Mouse (Mus musculus) hindbrain, embryonic 11.5 days (tissue): Measurements from ENCODE around the gene Adam6b. TPM values are rescaled to one million over a fixed set of nuclear protein-coding genes. Genes with fewer than 3 reads are reported as not detected.
"Not testable (repeated sequence)": the region's sequence is repeated elsewhere in the genome, so short reads cannot be mapped to it uniquely, and the experiment has no call there.

Experiments
- ATAC-seq: fragments of 200-750 bp; cut with Nextera tagmentation; 2 replicates; pipeline ENCODE4 v1.8.0; 2017; ENCODE audit warnings: mild to moderate bottlenecking, moderate TSS enrichment, moderate library complexity; ENCODE audit not compliant: low FRiP score
- DNase-seq: peaks from one replicate; pipeline ENCODE4 v3.0.0-alpha.2; 2015; ENCODE audit warnings: low spot score
- H3K27ac ChIP-seq: fragments of 300-500 bp; sonication (generic); 2 replicates; pipeline ENCODE4 v1.5.1; 2014; ENCODE audit warnings: mild to moderate bottlenecking, low read depth, low read length
- H3K27me3 ChIP-seq: fragments of 300-500 bp; sonication (generic); 2 replicates; pipeline ENCODE4 v1.6.1; 2014; ENCODE audit warnings: mild to moderate bottlenecking, low read length, moderate library complexity, mixed read lengths; ENCODE audit not compliant: control insufficient read depth, insufficient read depth
- H3K36me3 ChIP-seq: fragments of 300-500 bp; sonication (generic); 2 replicates; pipeline ENCODE4 v1.6.1; 2014; ENCODE audit warnings: mild to moderate bottlenecking, low read length, moderate library complexity, mixed read lengths; ENCODE audit not compliant: control insufficient read depth, insufficient read depth
- H3K4me1 ChIP-seq: fragments of 300-500 bp; sonication (generic); replicated peaks from 2 replicates; pipeline ENCODE4 v1.6.1; 2014; ENCODE audit warnings: low read length, mixed read lengths; ENCODE audit not compliant: control insufficient read depth, insufficient read depth
- H3K4me2 ChIP-seq: fragments of 300-500 bp; sonication (generic); replicated peaks from 2 replicates; pipeline ENCODE4 v1.6.1; 2014; ENCODE audit warnings: mild to moderate bottlenecking, low read depth, low read length
- H3K4me3 ChIP-seq: fragments of 300-500 bp; sonication (generic); 2 replicates; pipeline ENCODE4 v1.5.1; 2014; ENCODE audit warnings: low read depth, low read length
- H3K9ac ChIP-seq: fragments of 300-500 bp; sonication (generic); 2 replicates; pipeline ENCODE4 v1.6.1; 2014; ENCODE audit warnings: low read depth, low read length
- H3K9me3 ChIP-seq: fragments of 300-500 bp; sonication (generic); 2 replicates; pipeline ENCODE4 v1.6.1; 2016; ENCODE audit warnings: low read length; ENCODE audit not compliant: control insufficient read depth
- WGBS: fragments of 180-500 bp; shearing (Covaris S2); extraction: QIAGEN DNeasy Blood & Tissue Kit; methylation state at CpG from one replicate; pipeline ENCODE4 v1.1.7; 2014; 5-methylcytosine and 5-hydroxymethylcytosine counted together
- polyA plus RNA-seq: library from polyadenylated mRNA; unstranded; fragments of >200 nt; fragmentation: Nextera tagmentation; extraction: Ambion mirVana; gene quantifications from 2 replicates; pipeline ENCODE4 v1.2.1, GENCODE M21; 2014

The Adam6b gene
- polyA plus RNA-seq = not detected in 2 replicates

DNA sequence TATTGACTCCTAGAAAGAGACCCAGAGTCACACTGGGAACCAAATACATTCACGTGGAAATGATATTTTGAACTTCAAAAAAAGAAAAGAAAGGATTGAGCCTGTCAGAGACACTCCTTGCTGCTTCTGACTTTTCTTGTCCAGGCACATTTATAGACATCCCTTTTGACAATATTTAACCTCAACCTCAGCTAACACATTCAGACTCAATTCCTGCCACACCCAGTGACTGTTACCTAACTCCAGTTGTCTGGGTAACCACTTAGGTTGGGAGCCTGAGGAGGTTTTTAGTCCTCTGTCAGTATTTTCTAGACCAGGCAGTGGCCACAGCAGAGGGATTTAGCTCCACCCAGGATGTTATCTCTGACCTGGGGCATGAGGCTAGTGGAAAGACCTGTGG, at the start of gene Adam6b:
Gene Adam6b (plus strand): TSS at position 301 of the 400 bp plus-strand sequence.
- not testable (repeated sequence) for H3K9me3 ChIP-seq, H3K9ac ChIP-seq, ATAC-seq, H3K36me3 ChIP-seq, H3K4me1 ChIP-seq, H3K27me3 ChIP-seq, H3K4me2 ChIP-seq, DNase-seq, H3K4me3 ChIP-seq, H3K27ac ChIP-seq
- WGBS = 50% methylated on average over 1 of the region's 1 CpGs

DNA sequence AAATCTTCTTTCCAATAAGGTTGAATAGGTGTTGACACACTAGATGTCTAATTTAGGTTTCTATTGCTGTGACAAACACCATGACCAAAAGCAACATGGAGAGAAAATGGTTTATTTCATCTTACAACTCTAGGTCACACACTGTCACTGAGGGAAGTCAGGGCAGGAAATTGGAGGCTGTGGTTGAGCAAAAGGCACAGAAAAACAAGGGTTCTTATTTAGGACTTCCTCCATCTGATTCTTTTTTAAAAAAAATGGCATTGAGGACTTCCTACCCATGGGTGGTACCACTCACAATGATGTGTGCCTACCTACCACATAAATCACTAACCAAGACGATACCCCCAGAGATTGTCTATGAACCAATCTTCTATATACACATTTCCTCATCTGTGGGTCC, 43.2 kb upstream of the Adam6b start:
- Histone ChIP-seq H3K27ac (no peak overlapping the region), H3K36me3 (no peaks in the 10 kb centered on the region), H3K4me2 (no peak overlapping the region), H3K4me1 (no peaks in the 10 kb centered on the region), H3K27me3 (no peaks in the 10 kb centered on the region), H3K4me3 (no peak overlapping the region), H3K9ac (no peak overlapping the region), H3K9me3 (no peaks in the 10 kb centered on the region)
- ATAC-seq = no peak
- WGBS = 81% methylated on average over 1 of the region's 1 CpGs
- no peak for DNase-seq

DNA sequence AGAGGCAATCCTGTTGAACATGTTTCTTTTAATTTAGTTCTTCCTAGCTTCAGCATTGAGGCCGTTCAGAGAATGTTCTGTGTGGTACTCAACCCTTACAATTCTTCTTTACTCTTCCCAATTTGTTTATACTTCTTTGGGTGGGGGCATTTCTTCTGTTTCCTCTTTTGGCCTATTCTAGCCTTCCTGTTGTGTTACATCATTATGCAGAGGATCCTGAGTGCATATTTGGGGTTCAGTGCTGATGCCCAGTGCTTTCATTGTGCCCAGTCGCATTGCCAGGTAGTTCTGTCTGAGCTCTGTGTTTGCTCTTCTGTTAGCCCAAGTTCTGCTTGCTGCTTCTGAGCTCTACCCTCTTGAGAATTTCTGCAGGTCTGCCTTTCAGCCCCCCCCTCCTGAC, 13.1 kb upstream of the Adam6b start:
- ATAC-seq (no peak), DNase-seq (no peak)
- Histone ChIP-seq H3K4me2 (no peak overlapping the region), H3K4me3 (no peak overlapping the region), H3K9me3 (no peaks in the 10 kb centered on the region; the same call in 1 of the 2 replicates), H3K4me1 (no peaks in the 10 kb centered on the region), H3K9ac (no peak overlapping the region), H3K27ac (no peak overlapping the region), H3K36me3 (no peaks in the 10 kb centered on the region), H3K27me3 (no peaks in the 10 kb centered on the region)
- 83% methylated on average over 2 of the region's 2 CpGs for WGBS

DNA sequence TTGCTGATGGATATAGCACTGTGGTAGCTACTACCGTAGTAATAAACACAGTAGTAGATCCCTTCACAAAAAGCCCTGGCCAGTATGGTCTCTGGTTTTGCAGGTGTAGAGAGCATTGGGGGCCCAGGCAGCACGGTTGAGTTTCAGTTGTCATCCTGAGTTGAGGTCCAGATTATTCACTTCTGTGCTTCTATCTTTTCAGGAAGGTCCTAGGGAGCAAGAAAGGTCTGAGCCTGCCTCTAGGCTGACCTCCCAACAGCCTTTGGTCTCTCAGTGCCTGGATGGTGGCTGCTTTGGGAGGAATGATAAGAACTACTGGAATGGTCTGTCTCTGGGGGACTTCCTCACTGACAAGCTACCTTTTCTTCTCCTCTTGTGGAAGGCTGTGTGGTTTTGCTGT, 7.2 kb upstream of the Adam6b start:
- no peak for ATAC-seq
- no peaks in the 10 kb centered on the region for H3K9me3 ChIP-seq
- H3K36me3 ChIP-seq = no peaks in the 10 kb centered on the region
- H3K27ac ChIP-seq = no peak overlapping the region
- DNase-seq = no peak
- no peak overlapping the region for H3K9ac ChIP-seq
- no peaks in the 10 kb centered on the region for H3K27me3 ChIP-seq
- no peak overlapping the region for H3K4me3 ChIP-seq
- no peaks in the 10 kb centered on the region for H3K4me1 ChIP-seq
- 86% methylated on average over 2 of the region's 2 CpGs for WGBS
- H3K4me2 ChIP-seq = no peak overlapping the region

DNA sequence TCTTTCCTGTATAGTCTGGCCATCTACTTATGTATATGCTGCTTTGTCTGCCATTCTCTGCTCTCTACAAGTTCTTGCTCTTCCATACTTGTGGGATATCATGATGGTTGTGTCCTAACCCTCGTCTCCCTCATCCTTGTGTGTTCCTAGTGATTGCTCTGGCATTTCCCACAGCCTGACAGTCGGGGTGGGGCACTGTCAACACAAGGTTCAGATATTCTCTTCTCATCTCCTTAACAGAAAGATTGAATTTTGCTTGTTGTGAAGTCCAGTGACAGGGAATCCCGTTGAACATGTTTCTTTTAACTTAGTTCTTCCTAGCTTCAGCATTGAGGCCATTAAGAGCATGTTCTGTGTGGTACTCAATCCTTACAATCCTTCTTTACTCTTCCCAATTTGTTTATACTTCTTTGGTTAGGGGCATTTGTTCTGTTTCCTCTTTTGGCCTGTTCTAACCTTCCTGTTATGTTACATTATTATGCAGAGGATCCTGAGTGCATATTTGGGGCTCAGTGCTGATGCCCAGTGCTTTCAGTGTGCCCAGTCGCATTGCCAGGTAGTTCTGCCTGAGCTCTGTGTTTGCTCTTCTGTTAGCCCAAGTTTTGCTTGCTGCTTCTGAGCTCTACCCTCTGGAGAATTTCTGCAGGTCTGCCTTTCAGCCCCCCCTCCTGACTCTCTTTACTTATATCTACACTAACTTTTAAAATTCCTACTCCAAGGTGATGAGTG, 6.5 kb upstream of the Adam6b start:
- ATAC-seq (no peak), DNase-seq (no peak)
- H3K9ac ChIP-seq = no peak overlapping the region
- no peaks in the 10 kb centered on the region for H3K36me3 ChIP-seq
- H3K4me1 ChIP-seq = no peaks in the 10 kb centered on the region
- no peaks in the 10 kb centered on the region for H3K27me3 ChIP-seq
- no peaks in the 10 kb centered on the region for H3K9me3 ChIP-seq
- no peak overlapping the region for H3K4me3 ChIP-seq
- no peak overlapping the region for H3K4me2 ChIP-seq
- WGBS = 54% methylated on average over 4 of the region's 4 CpGs
- H3K27ac ChIP-seq = no peak overlapping the region

DNA sequence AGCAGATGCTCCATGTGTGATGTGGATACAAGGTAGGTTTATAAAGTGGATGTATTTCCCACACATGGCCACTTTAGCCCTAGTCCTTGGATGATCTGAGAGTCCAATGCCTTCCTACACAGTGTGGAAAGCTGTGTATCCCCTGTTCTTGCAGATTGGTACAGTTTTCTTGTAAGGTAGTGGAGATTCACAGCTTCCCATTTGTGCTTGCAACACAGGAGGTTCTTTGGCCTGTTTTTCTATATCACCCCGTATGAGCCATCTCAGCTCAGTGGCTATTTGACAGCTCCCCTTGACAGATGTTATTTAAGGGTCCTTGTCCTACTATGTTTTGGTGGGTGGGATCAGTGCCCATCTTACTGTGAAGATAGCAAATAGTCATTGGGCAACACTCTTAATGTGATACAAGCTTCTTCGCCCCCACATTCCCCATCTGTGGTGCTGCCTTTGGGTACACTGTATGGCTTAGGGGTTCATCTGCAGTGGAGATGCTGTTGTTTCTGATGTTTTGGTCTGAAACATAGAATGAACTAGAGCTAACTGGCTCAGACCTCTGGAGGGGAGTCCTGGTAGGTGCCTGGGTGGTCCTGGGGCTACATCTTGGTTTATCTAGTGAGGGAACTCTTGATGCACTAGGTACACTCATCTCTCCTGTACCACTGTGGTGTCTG, 5.7 kb upstream of the Adam6b start:
- H3K36me3 ChIP-seq = no peaks in the 10 kb centered on the region
- no peak overlapping the region for H3K4me3 ChIP-seq
- H3K27me3 ChIP-seq = no peaks in the 10 kb centered on the region
- no peak overlapping the region for H3K9ac ChIP-seq
- H3K4me2 ChIP-seq = no peak overlapping the region
- WGBS = 96% methylated on average over 2 of the region's 2 CpGs
- no peaks in the 10 kb centered on the region for H3K9me3 ChIP-seq
- no peak overlapping the region for H3K27ac ChIP-seq
- H3K4me1 ChIP-seq = no peaks in the 10 kb centered on the region
- ATAC-seq (no peak), DNase-seq (no peak)

DNA sequence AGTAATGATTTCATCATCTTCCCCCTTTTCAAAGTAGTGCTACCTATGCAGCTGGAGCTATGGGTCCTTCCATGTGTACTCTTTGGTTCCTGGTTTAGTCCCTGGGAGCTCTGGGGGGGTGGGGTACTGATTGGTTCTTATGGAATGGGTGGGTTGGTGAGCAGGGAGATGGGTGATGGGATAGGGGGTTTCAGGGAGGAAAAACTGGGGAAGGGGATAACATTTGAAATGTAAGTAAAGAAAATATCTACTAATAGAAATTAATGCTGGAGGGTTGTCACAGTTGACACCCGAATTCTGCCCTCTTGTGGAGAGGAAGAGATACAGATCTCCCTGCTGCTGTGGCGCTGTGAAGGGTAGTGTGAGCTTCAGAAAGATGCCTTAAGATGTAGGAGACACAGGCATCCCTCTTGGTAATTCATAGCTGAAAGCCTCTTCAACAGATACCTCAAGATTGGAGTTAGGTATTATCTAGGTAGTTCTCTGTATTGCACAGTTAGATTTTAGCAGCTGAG, 4.3 kb upstream of the Adam6b start:
- no peaks in the 10 kb centered on the region for H3K9me3 ChIP-seq
- H3K27ac ChIP-seq = no peak overlapping the region
- 30% methylated on average over 2 of the region's 2 CpGs for WGBS
- no peak overlapping the region for H3K4me3 ChIP-seq
- no peaks in the 10 kb centered on the region for H3K4me1 ChIP-seq
- H3K27me3 ChIP-seq = no peaks in the 10 kb centered on the region
- no peaks in the 10 kb centered on the region for H3K36me3 ChIP-seq
- DNase-seq = no peak
- H3K4me2 ChIP-seq = no peak overlapping the region
- ATAC-seq = no peak
- no peak overlapping the region for H3K9ac ChIP-seq

DNA sequence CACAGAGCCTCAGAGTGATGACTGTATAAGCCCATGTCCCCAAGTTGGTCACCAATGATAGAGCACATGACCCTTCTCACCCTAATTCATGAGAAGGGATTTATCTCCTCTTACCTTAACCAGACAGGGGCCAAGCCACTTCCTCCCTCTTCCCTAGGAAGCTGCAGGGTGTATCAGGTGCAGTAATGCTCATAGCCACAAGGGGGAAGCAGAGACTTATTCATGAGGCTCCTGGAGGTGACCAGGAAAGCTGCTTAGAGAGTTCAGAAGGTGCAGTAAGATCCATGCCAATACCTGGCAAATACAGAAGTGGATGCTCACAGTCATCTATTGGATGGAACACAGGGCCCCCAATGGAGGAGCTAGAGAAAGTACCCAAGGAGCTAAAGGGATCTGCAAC, 1.6 kb upstream of the Adam6b start:
- not testable (repeated sequence) for H3K27me3 ChIP-seq, H3K27ac ChIP-seq, H3K4me1 ChIP-seq, H3K9me3 ChIP-seq, ATAC-seq, H3K9ac ChIP-seq, H3K4me3 ChIP-seq, H3K36me3 ChIP-seq, H3K4me2 ChIP-seq
- peak; percentile 50 for DNase-seq

DNA sequence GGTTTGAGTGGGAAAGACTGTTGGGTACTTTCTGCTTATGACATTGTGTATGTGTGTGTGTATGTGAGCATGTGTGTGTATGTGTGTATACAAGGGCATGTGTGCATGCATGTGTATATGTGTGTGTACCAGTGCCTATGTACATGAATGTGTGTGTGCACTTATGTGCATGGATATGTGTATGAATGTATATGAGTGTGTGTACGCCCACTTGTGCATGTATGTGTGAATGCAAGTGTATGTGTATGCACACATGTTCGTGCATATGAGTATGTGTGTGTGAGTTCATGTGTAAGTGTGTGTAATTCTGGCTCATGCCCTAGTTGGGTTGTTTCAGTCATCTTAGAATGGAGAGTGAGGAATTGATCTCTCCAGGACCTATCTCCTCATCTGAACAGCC, 36.6 kb downstream of the Adam6b start:
- WGBS = 85% methylated on average over 2 of the region's 2 CpGs
- no peak for ATAC-seq
- no peak overlapping the region for H3K4me3 ChIP-seq
- no peak overlapping the region for H3K4me2 ChIP-seq
- H3K27ac ChIP-seq = no peak overlapping the region
- H3K27me3 ChIP-seq = no peaks in the 10 kb centered on the region
- H3K36me3 ChIP-seq = no peaks in the 10 kb centered on the region
- H3K4me1 ChIP-seq = no peaks in the 10 kb centered on the region
- no peak overlapping the region for H3K9ac ChIP-seq
- no peak for DNase-seq
- peaks cover 3% of the 10 kb centered on the region; the same call in 1 of the 2 replicates for H3K9me3 ChIP-seq
